Mouse (Mus musculus) G1E-ER4 (cell line): ENCODE results near the gene Gtpbp2. TPM values are rescaled to one million over a fixed set of nuclear protein-coding genes. Genes with fewer than 3 reads are reported as not detected.

Experiments used
- GATA1 ChIP-seq: IDR thresholded peaks from one replicate; pipeline ENCODE4 v1.8.0; 2012; ENCODE audit warnings: low read length, inconsistent platforms
- polyA plus RNA-seq: library from polyadenylated mRNA; stranded (reverse); fragments of >175 nt; gene quantifications from 2 replicates; pipeline ENCODE4 v1.2.3, GENCODE M21; 2012

Gtpbp2 gene
- polyA plus RNA-seq, 1 experiment: 53.1 TPM

DNA sequence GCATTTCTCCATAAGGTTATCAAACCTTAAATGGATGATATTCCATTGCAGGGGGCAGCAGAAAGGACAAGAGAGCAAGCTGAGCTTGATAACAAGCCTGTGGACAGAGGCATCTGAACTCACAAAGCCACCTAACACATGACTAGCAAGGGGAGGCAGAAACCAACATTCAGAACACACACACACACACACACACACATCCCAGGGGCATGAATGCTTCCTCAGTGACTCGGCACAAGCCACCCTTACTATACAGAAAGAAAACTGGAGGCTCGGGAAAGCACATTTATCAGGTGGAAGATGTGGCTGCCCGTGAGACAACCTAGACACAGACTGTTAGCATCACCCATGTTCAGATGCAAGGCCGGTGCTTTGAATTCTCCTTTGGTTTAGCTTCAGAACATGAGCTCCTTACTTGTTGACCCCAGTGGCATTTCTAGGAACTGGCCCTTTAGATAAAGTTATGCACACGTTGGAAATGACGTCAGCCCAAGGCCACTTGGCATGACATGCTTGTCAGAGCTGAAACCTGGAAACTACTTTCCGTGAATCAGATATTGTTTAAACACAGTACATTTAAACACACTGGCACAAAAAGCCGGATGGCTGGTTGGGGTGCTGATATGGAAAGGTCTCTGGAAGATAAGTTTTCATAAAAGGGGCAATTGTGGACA is 22.1 kb upstream of the Gtpbp2 start:
- TF ChIP-seq GATA1: no peak

DNA sequence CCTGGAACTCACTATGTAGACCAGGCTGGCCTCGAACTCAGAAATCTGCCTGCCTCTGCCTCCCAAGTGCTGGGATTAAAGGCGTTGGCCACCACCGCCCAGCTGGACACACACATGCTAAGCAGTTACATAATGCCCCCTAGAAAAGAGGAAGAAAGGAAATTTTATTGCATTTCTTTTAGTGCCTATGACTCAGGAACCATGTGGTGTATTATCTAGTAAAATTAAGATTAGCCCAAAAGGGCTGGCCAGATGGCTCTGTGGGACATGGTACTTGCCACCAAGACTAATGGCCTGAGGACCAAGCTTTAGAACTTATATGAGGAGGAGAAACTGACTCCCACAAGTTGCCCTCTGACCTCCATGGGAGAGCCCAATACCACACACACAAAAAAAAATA is 21.0 kb upstream of the Gtpbp2 start:
- TF ChIP-seq GATA1: no peak

DNA sequence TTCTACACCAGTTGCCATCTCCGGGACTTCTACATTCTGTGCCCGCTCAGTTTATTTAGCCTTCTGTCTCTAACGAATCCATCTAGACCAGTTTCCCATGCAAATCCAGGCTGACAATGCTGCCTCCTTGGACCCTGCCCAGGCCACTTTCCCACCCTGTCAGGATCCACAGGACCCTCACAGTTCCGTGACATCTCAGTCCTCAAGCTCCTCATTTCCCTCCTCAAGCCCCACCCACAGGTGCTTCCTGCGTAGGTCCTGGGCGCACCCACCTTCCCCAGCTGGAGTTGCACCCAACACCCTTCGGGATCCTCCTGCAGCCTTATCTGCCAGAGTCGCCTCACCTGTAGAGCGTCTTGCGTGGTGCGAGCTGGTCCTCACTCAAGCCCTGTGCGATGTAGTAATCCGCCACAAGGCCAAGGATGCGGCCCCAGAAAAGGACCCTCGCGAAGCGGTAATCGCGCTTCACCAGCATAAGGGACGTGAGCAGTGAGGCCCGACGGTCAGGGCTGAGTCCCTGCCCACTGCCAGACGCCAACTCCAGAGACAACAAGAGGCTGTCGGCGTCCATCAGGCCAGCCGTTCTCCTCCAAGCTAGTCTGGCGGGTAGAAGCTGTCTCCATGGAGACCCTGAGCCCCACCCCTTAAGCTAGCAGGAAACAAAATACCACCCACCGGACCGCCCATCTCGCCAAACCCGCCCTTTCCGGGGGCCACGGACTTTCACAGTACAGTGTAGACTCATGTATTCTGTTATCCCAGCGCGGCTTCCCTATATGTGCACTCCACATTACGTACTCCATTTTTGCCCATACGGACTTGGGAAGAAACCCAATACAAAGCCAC is 17.0 kb upstream of the Gtpbp2 start, which contains the start of gene Rsph9:
Gene Rsph9, minus strand, starts transcription at position 639 of the 846 bp plus-strand sequence.
- no peak for TF ChIP-seq GATA1

DNA sequence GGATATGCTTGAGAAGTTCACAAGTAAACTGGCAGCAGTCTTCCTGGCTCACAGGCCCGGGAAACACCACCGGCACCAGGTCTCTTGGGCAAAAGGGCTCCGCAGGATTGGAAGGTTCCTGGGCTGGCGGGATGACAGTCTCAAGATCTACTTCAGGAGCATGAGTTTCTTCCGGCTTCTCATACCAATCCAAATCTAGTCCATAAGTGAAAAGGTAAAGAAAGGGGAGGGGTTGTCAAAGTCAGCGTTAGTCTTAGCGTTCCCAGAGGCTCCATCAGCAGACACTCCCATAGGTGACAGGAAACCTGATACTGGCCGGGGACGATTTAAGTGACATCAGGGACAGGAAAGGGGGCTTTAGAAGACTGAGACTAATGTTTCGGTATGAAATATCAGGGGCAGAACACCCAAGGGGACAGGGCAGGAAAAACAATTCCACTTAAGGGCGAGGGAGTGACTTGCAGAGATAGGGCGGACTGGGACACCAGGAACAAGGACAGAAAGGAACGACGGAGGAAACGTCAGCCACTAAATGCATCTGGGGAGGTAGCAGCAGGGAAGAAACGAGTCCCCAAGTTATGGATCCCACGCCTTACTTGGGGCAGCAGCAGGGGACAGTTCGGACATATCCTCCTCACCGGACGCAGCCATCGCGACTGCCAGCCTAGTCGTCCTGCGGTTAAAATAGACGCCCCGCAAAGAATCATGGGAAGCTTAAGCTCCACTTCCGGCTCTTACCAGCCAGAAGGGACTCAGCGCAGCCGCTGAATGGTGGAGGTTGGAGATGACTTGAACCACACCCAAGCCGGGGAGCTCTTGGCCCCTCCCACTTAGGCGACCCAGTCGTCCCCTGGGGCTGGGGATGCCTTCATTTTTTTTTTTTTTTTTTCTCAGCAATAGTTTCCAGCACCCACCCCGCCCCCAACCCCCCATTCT is 7.7 kb upstream of the Gtpbp2 start, which contains the start of gene Mad2l1bp:
Gene Mad2l1bp, minus strand, starts transcription at position 707 of the 936 bp plus-strand sequence.
- no peak for TF ChIP-seq GATA1

DNA sequence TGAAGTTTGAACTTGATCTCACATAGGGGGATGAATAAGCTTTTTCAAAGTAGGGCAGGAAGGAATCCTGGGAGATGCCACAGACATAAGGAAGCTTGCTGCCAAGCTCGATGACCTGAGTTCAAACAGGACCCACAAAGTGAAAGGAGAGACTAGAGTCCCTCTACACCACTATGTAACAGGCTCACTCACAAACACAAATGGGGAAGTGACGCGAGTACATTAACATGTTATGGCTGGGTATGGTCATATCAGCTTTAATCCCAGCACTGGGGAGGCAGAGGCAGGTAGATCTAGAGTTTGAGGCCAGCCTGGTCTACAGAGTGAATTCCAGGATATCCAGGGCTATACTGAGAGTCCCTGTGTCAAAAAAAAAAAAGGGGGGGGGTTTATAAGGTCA is 6.5 kb upstream of the Gtpbp2 start:
- no peak for TF ChIP-seq GATA1

DNA sequence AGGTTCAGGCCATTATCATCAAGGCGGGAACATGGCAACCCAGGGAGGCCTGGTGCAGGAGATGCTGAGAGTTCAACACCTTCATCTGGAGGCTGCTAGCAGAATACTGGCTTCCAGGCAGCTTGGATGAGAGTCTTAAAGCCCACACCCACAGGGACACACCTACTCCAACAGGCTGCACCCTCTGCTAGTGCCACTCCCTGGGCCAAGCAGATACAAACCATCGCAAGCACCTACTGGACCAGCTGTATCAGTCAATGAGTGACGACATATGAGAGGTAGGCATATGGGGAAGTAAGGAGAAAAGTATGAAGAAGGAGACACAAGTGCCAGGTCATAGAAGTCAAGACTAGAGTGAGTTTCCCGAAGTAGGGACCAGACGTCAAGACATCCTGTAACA is 4.2 kb upstream of the Gtpbp2 start:
- TF ChIP-seq GATA1: no peak

DNA sequence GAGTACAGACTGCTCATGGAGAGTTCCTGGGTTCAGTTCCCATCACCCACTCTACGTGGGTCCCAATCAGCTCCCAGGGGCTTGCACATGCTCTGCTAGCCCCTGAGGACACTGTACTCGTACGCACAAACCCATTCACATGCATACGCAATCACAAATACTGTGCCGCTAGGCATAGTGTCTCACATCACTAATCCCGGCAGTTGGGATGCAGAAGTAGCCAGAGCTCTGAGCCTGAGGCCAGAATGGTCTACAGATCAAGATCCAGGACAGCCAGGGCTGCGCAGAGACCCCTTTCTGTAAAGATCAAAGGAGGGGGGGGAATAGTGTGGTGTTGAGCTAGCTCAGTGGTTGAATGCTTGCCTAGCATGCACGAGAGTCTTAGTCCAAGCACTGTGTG is 3.7 kb upstream of the Gtpbp2 start:
- no peak for TF ChIP-seq GATA1

DNA sequence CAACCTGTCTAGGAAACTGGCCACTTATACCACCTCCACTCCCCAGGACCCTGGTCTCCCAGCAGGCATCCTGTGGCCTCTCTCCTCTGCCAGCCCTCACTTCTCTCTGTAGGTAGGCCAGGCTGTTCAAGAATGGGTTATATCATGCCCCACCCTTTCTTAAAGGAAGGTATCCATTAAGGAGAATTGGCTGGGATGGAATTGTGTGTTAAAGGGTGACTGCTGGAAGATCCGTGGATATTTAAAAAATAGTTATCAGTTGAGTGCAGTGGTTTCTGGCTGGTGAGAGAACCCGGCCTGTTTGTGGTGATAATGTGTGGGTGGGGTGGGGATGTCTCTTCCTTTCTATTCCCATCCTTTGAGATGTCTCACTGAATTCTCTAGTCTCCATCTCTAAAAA is 1.6 kb upstream of the Gtpbp2 start:
- TF ChIP-seq GATA1: no peak

DNA sequence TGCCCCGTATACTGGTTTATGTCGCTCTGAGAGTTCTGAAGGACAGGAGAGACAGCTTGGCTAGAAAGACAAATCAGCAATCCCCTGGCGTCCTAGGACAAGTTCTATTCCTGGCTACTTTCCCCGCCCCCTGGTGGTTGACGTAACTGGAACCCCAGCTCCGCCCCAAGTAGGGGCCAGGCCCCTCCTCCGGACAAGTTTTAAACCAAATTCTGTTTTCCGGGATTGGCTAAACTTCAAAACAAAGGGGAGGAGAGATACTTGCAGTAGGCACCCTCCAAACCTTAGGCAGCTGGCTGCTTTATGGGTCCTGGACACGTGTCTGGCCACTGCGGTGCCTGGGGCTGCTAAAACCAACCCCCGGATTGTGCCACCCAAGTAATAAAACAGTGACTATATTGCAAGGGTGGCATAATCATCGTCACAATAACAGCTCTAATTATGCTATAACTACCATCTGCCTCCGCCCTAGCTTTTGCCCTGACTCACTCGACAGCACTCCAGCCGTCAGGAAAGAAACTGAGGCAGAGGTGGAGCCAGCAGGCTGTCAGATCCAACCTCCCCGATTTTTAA is 656 bp upstream of the Gtpbp2 start:
- no peak for TF ChIP-seq GATA1

DNA sequence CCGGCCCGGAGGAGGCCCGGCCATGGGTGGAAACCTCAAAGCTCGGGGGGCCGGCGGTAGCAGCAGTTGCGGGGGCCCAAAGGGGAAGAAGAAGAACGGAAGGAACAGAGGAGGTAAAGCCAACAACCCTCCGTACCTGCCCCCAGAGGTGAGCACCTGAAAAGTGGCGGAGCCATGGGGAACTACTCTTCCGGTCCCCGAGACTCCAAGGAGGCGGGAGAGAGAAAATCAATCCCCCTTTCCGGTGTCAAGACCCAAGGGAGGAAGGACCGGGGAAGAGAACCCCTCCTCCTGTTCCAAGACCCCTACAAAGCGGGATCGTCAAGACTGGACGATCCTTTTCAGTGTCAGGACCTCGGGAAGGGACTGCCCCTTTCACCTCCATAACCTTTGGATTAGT is 347 bp downstream of the Gtpbp2 start:
- TF ChIP-seq GATA1: no peak

DNA sequence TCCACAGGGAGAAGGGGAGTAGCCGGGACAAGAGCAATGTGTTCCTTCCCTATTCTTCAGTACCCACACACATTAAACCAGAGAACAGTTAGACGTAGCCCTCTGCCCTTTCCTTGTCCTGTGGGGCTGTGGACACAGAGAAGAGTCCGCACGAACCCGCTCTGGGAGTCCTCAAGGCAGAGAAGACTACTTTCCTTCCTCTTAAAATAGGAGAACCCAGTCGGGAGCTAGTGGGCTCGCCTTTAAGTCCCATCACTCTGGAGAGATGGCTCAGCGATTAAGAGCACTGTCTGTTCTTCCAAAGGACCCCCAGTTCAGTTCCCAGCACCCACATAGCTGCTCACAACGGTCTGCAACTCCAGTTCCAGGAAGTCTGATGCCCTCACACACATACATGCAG is 878 bp downstream of the Gtpbp2 start:
- TF ChIP-seq GATA1: no peak

DNA sequence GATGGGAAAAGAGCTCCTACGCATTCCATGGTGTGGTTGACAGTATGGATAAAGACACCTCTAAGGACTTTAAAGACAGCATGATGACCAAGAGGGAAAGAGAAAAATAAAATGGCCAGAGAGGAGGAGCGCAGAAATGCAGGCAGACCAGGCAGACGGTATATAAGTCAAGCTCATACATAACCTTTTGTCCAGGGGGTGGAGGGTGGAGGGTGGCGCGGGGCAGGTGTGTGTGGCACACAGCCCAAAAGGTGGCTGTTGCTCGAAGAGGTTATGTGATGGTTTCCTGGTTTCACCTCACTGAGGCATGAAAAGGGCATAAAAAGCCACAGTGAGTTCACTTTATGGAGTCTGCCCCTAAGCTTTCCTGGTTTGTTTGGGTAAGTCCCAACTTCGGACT is 1.7 kb downstream of the Gtpbp2 start:
- TF ChIP-seq GATA1: no peak

DNA sequence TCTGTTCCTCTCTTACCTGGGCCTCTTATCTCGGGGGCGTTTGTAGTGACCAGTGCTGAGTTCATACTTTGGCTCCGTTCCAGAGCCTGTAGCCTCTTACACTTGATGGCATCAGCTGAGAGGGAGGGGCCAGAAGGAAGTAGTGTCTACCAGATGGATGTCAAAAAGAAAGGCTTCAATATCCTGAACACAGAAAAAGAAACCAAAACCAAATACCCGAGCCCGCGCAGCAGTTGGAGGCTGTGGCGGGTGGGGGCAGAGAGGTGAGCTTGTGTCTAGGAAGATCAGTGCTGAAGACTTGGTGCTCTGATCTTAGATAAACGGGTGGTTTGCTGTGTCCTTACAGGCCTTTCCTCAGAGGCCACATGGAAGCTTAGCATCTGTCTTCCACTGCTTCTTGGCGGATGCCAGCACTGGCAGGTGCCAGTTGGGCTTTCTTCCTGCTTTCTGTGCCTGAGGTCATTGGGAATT is 2.2 kb downstream of the Gtpbp2 start:
- no peak for TF ChIP-seq GATA1

DNA sequence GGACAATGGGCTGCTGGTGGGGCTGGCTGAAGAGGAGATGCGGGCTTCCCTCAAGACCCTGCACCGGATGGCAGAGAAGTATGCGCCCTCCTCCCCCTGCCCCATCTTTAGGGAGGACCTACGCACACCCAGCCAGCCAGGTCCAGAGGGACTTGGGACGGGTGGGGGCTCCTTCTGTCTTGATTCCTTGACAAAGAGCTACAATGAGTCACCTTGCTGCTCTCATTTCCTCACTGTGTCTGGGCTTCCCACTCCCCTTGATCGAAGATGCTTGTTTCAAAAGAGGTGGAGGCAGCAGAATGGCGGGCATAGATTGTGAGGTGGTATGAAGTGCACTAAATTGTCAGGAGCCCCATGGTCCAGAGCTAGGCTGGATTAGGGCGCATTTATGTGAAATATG is 3.5 kb downstream of the Gtpbp2 start:
- no peak for TF ChIP-seq GATA1

DNA sequence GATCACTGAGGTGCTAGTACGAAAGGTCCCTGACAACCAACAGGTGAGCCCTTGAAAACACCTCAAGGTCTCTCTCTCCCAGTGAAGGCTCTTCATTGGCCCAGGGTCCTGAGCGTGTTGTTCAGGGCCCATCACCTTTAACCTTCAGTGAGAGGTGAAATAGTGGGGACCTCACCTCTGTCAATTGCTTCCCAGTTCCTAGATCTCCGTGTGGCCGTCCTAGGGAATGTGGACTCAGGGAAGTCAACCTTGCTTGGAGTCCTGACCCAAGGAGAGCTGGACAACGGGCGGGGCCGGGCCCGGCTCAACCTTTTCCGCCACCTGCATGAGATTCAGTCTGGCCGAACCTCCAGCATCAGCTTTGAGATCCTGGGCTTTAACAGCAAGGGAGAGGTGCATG is 4.0 kb downstream of the Gtpbp2 start:
- no peak for TF ChIP-seq GATA1
